Mouse (Mus musculus): ENCODE measurements around the gene Zfp663.
A peak's percentile ranks its signal among the peaks of the same experiment; 100 is the strongest.

Gene Zfp663

DNA sequence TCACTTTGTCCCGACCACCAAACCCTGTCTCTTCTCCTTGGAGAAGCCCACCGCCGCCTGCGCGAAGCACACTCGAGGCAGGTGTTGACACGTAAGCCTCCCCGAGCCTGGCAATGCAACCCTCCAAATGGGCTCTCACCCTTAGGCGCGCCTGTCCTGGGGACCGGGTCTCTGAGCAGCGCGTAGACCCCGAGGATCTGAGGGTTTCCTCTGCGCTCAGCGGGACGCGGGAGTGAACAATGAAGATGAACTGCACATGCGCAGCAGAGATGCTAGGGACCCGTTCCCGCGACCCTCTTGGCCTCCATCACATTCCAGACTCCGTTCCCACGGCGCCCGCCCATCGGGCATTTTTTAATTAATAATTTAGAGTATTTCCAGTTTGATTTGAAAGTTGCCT lies at the start of gene Zfp663:
Gene Zfp663, minus strand, starts transcription at position 234 of the 400 bp plus-strand sequence.
- no peak for DNase-seq

DNA sequence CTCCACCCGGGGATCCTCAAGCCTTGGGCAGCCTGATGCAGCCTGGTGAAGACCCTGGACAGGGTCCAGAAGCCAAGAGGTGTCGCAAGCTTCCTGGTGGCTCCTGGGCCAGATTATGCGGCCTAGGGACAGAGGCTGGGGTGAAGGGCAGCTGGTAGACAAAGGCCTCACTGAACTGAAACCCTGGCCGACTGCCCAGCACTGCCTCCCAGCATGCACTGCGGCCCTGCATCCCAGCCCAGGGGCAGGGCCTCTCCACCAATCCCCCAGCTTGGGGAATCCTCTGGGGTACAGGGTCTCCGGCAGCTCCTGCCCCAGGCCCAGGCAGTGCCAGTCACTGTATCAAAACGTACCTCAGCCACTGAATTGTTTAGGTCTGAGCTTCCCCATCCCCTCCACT lies 48.8 kb upstream of the Zfp663 start:
- peak; percentile 69 for DNase-seq

GRCm38 (mm10) chr2:165415795-165416194 lies 47.3 kb upstream of the Zfp663 start:
- no peak for DNase-seq

GRCm38 (mm10) chr2:165415141-165415721 lies 46.7 kb upstream of the Zfp663 start:
- DNase-seq: no peak

DNA sequence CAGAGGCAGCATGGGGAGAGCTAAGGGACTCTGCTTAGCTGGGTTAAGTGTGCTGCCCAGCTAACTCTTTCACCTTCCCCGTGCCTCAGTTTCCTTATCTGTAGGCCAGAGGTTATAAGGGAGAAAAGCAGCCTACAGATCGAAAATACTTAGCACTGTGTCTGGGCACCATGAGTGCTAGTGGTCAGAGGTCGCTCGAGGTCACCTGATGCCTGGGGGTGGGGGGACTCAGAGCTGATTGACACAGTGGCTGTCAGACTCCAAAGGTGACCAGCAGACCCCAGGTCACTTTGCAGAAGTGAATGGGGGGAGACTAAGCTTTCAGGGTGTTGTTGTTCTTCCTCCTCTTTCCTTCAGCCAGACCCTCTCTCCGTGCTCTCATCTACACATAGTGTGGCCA lies 45.8 kb upstream of the Zfp663 start:
- no peak for DNase-seq

- no peak for DNase-seq
Measured at GRCm38 (mm10) chr2:165413884-165414283, 45.4 kb upstream of the Zfp663 start.

- peak; percentile 56 for DNase-seq
Measured at GRCm38 (mm10) chr2:165407700-165408301, 39.3 kb upstream of the Zfp663 start.

DNA sequence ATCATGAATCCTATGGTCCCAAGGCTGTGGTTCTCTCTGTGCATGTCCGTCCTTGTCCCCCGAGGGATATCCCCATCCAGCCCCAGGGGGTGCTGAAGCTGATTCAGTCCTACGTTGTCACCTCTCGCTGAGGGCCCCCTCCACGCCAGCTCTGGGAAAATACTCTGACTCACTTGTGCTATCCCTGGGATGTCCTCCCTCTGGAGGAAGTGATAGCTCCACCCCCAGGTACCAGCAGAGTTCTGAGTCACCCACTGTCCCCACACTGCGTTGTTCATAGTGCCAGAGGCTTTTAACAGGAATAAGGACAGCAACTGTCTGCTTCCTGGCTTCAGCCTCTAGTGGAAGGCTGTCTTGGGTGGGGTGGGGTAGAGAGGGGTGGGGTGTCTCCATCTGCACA lies 36.8 kb upstream of the Zfp663 start:
- no peak for DNase-seq

DNA sequence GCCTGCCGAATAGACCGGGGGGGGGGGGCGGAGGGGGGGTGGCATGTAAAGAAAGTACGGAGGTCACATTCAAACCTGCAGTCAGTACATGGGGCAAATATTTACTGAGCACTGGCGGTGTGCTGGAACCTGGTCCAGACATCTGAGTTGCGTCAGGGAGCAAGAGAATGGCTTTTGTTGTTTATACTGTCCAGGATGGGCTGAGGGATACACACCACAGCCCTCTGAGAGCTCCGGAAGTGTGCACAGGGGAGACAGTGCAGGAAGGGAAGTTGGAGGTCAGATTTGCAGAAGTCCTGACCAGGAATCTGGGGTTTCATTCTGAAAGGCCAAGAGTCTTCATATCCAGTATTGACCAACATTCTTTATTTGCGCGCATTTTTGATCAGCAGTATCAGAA lies 36.4 kb upstream of the Zfp663 start:
- DNase-seq: no peak

GRCm38 (mm10) chr2:165398164-165398785 lies 29.7 kb upstream of the Zfp663 start:
- no peak for DNase-seq

- no peak for DNase-seq
Measured at GRCm38 (mm10) chr2:165397502-165398163, 29.1 kb upstream of the Zfp663 start.

- DNase-seq: no peak
Measured at GRCm38 (mm10) chr2:165396831-165397501, 28.4 kb upstream of the Zfp663 start.

- no peak for DNase-seq
Measured at GRCm38 (mm10) chr2:165392156-165392555, 23.6 kb upstream of the Zfp663 start.

GRCm38 (mm10) chr2:165391561-165391960 lies 23.0 kb upstream of the Zfp663 start:
- DNase-seq: peak; percentile 72

DNA sequence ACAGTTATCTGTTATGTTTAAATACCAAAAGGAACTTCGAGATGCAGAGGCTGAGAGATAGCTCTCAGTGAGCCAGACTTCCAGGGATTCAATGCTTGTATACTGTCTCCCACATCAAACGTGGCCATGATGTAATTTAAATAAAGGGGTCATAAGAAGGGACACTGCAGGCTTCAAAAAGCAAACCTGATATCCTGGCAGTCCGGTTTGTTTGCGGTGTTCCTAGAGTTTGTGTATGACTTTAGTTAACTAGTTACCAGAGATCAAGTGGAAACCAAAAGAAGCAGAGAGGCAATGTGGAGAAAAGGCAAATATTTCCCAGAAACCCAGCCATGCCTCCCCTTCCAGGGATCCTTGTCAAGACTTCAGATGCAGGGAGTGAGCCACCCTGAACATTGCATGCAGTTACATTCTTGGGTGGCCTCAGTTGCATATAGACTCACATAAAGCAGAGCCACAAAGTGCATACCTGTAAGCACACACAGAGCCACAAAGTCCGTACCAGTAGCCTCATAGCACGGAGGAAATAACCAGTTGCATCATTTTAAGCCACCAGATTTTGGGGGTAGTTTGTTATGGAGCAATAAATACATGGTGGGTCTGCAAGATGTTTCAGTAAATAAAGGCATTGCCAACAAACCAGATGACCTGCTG lies 20.9 kb upstream of the Zfp663 start:
- no peak for DNase-seq

- DNase-seq: peak; percentile 97
Measured at GRCm38 (mm10) chr2:165387844-165388495, 19.4 kb upstream of the Zfp663 start, which contains the start of gene Zfp334. Zfp334 (minus strand) TSS chr2:165388259.

DNA sequence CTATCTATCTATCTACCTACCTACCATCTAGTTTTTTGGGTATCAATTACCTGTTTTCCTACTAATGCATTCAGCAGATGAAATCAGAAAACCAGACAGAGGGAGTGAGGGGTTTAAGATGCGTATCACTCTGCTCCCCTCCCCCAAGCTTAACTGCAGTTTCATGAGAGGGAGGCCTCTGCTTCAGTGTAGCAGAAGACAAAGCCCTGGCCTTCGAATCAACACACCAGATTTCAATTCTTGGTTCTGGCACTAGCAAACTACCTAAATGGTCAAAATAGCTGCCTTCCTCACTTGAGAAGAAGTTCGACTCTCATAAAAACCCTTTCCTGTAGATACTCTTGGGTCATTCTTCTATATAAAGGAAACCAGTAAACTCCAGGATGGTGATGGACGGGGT lies 18.8 kb upstream of the Zfp663 start:
- DNase-seq: no peak

- no peak for DNase-seq
Measured at GRCm38 (mm10) chr2:165380050-165380449, 11.5 kb upstream of the Zfp663 start.

DNA sequence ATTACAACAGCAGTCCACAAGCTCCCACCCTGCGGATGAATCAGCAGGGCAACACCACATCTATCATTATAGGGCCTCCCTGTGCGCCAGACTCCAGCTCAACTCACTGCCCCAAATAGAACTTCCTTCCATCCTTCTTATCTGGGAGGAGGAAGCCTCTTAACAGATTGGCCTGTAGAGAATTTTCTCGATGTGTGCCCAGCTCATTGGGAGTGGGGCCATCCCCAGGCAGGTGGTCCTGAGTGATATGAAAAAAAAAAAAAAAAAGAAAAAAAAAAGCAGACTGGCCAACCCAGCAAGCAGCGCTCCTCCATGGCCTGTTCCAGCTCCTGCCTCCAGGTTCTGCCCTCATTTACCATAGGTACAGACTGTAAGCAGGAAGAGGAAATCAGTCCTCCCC lies 7.5 kb upstream of the Zfp663 start:
- no peak for DNase-seq

GRCm38 (mm10) chr2:165375478-165375877 lies 6.9 kb upstream of the Zfp663 start:
- DNase-seq: no peak

DNA sequence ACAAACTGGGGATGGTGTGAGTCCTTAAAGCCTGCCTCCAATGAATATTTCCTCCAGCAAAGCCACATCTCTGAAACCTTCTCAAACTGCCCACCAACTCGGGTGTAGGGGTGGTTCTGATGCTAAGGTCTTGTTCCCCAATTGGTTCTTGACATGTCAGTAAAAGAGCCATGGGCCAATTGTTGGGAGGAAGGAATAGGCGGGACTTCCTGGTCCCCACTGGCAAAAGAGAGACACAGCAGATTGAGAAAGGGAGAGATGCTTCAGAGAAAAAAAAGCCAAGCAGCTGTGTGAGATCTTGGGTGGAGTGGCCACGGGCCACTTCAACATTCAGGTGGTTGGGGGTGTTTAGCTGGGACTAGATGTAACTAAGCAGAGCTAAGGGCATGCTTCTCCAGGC lies 2.5 kb upstream of the Zfp663 start:
- DNase-seq: no peak

- no peak for DNase-seq
Measured at GRCm38 (mm10) chr2:165370348-165370747, 1.8 kb upstream of the Zfp663 start.

Data from kidney, postnatal 14 days (tissue).